Mouse (Mus musculus) MEL (cell line): ENCODE results near the gene Acot7. TPM values are rescaled to one million over a fixed set of nuclear protein-coding genes. Genes with fewer than 3 reads are reported as not detected.

ENCODE experiments used
- DNase-seq: peaks from one replicate; pipeline ENCODE4 v3.0.0; 2011; ENCODE audit warnings: low read depth, low spot score
- H3K27ac ChIP-seq: 2 replicates; pipeline ENCODE4 v1.5.1; 2012; ENCODE audit warnings: low read depth, mild to moderate bottlenecking, control low read depth, low read length, moderate library complexity; ENCODE audit not compliant: control insufficient read depth
- H3K27me3 ChIP-seq, 2 experiments: fragments of 150-350 bp in 1 of 2; sonication (generic) in 1 of 2; 2 replicates each; pipeline ENCODE4 v1.6.1; 2012; ENCODE audit warnings: low read length in 2 of 2, mild to moderate bottlenecking in 2 of 2, improper control_type of control experiment in 1 of 2, moderate library complexity in 1 of 2; ENCODE audit not compliant: insufficient read depth in 2 of 2, control insufficient read depth in 1 of 2
- H3K36me3 ChIP-seq, 2 experiments: 2 replicates each; pipeline ENCODE4 v1.6.1; 2012 to 2014; ENCODE audit warnings: low read length in 2 of 2, improper control_type of control experiment in 1 of 2, inconsistent platforms in 1 of 2, mild to moderate bottlenecking in 1 of 2; ENCODE audit not compliant: insufficient read depth in 2 of 2, control insufficient read depth in 1 of 2
- H3K4me1 ChIP-seq, 2 experiments: fragments of 150-350 bp in 1 of 2; sonication (generic) in 1 of 2; 2 replicates each; pipeline ENCODE4 v1.6.1; 2012; ENCODE audit warnings: low read length in 2 of 2, improper control_type of control experiment in 1 of 2, mild to moderate bottlenecking in 1 of 2; ENCODE audit not compliant: insufficient read depth in 2 of 2, control insufficient read depth in 1 of 2
- H3K4me3 ChIP-seq, 2 experiments: fragments of 150-350 bp in 1 of 2; sonication (generic) in 1 of 2; 2 replicates each; pipeline ENCODE4 v1.5.1; 2012; ENCODE audit warnings: low read depth in 2 of 2, low read length in 2 of 2, mild to moderate bottlenecking in 2 of 2, moderate library complexity in 2 of 2, control low read depth in 1 of 2, improper control_type of control experiment in 1 of 2; ENCODE audit not compliant: control insufficient read depth in 1 of 2, insufficient read depth in 1 of 2
- H3K79me2 ChIP-seq: 2 replicates; pipeline ENCODE4 v1.6.1; 2012; ENCODE audit warnings: mild to moderate bottlenecking, low read length, moderate library complexity; ENCODE audit not compliant: control insufficient read depth, poor library complexity, insufficient read depth
- H3K9ac ChIP-seq: 2 replicates; pipeline ENCODE4 v1.6.1; 2012; ENCODE audit warnings: low read depth, mild to moderate bottlenecking, control low read depth, low read length, moderate library complexity; ENCODE audit not compliant: control insufficient read depth, poor library complexity, severe bottlenecking
- H3K9me3 ChIP-seq: fragments of 150-350 bp; sonication (generic); replicated peaks from 2 replicates; pipeline ENCODE4 v1.6.1; 2012; ENCODE audit warnings: mild to moderate bottlenecking, low read length, improper control_type of control experiment, moderate library complexity; ENCODE audit not compliant: insufficient read depth
- CHD1 ChIP-seq: IDR thresholded peaks from 2 replicates; pipeline ENCODE4 v1.6.1; 2012; ENCODE audit warnings: low read depth, mild to moderate bottlenecking, inconsistent platforms, low read length, improper control_type of control experiment
- CTCF ChIP-seq, 3 experiments: IDR thresholded peaks in 2 of 3; conservative IDR thresholded peaks in 1 of 3; 2 replicates each; pipeline ENCODE4 v1.5.1; 2011 to 2012; ENCODE audit warnings: low read length in 3 of 3, low read depth in 2 of 3, mild to moderate bottlenecking in 2 of 3, improper control_type of control experiment in 1 of 3, inconsistent platforms in 1 of 3, mixed read lengths in 1 of 3, moderate library complexity in 1 of 3; ENCODE audit not compliant: control insufficient read depth in 1 of 3, insufficient read depth in 1 of 3, poor library complexity in 1 of 3, severe bottlenecking in 1 of 3
- E2F4 ChIP-seq: IDR thresholded peaks from 2 replicates; pipeline ENCODE4 v1.6.1; 2011; ENCODE audit warnings: low read depth, low read length, improper control_type of control experiment, borderline replicate concordance
- EP300 ChIP-seq, 2 experiments: IDR thresholded peaks; 2 replicates each; pipeline ENCODE4 v1.6.1; 2011; ENCODE audit warnings: improper control_type of control experiment in 2 of 2, low read length in 2 of 2, low read depth in 1 of 2, mild to moderate bottlenecking in 1 of 2
- ETS1 ChIP-seq: IDR thresholded peaks from 2 replicates; pipeline ENCODE4 v1.6.1; 2012; ENCODE audit warnings: low read depth, mild to moderate bottlenecking, inconsistent platforms, low read length, improper control_type of control experiment, moderate library complexity
- GABPA ChIP-seq: IDR thresholded peaks from 2 replicates; pipeline ENCODE4 v1.6.1; 2012; ENCODE audit warnings: low read depth, mild to moderate bottlenecking, inconsistent platforms, low read length, improper control_type of control experiment, moderate library complexity
- HCFC1 ChIP-seq: IDR thresholded peaks from 2 replicates; pipeline ENCODE4 v1.6.1; 2012; ENCODE audit warnings: low read depth, mild to moderate bottlenecking, inconsistent platforms, low read length, improper control_type of control experiment, moderate library complexity
- KAT2A ChIP-seq: conservative IDR thresholded peaks from 2 replicates; pipeline ENCODE4 v1.6.1; 2012; ENCODE audit warnings: low read depth, low read length, improper control_type of control experiment, inconsistent platforms
- MAFK ChIP-seq: IDR thresholded peaks from 2 replicates; pipeline ENCODE4 v1.6.1; 2011; ENCODE audit warnings: low read depth, mild to moderate bottlenecking, low read length, improper control_type of control experiment, borderline replicate concordance
- MAX ChIP-seq: IDR thresholded peaks from 2 replicates; pipeline ENCODE4 v1.6.1; 2011; ENCODE audit warnings: low read length, improper control_type of control experiment
- MAZ ChIP-seq: IDR thresholded peaks from 2 replicates; pipeline ENCODE4 v1.6.1; 2012; ENCODE audit warnings: low read depth, mild to moderate bottlenecking, inconsistent platforms, low read length, improper control_type of control experiment
- MXI1 ChIP-seq: IDR thresholded peaks from 2 replicates; pipeline ENCODE4 v1.6.1; 2011; ENCODE audit warnings: mild to moderate bottlenecking, low read depth, low read length, improper control_type of control experiment
- MYC ChIP-seq: IDR thresholded peaks from 2 replicates; pipeline ENCODE4 v1.6.1; 2011; ENCODE audit warnings: low read depth, mild to moderate bottlenecking, low read length, improper control_type of control experiment, moderate library complexity
- NRF1 ChIP-seq: IDR thresholded peaks from 2 replicates; pipeline ENCODE4 v1.6.1; 2014; ENCODE audit warnings: low read depth, mild to moderate bottlenecking, inconsistent platforms, low read length, improper control_type of control experiment, moderate library complexity; ENCODE audit not compliant: poor library complexity, insufficient read depth, severe bottlenecking
- POLR2A ChIP-seq, 2 experiments: IDR thresholded peaks; 2 replicates each; pipeline ENCODE4 v1.6.1; 2011 to 2012; ENCODE audit warnings: low read length in 2 of 2, mild to moderate bottlenecking in 2 of 2, control low read depth in 1 of 2, improper control_type of control experiment in 1 of 2, low read depth in 1 of 2, moderate library complexity in 1 of 2; ENCODE audit not compliant: control insufficient read depth in 1 of 2, insufficient read depth in 1 of 2, poor library complexity in 1 of 2
- POLR2AphosphoS2 ChIP-seq: IDR thresholded peaks from 2 replicates; pipeline ENCODE4 v1.6.1; 2011; ENCODE audit warnings: low read length, improper control_type of control experiment
- POLR2AphosphoS5 ChIP-seq: IDR thresholded peaks from 2 replicates; pipeline ENCODE4 v1.6.1; 2012; ENCODE audit warnings: low read depth, borderline replicate concordance, mild to moderate bottlenecking, inconsistent platforms, low read length, moderate library complexity, mixed read lengths
- SIN3A ChIP-seq: IDR thresholded peaks from 2 replicates; pipeline ENCODE4 v1.6.1; 2012; ENCODE audit warnings: low read length, improper control_type of control experiment, inconsistent platforms
- SMC3 ChIP-seq: IDR thresholded peaks from 2 replicates; pipeline ENCODE4 v1.6.1; 2011; ENCODE audit warnings: low read depth, low read length, improper control_type of control experiment
- TAL1 ChIP-seq: IDR thresholded peaks from 2 replicates; pipeline ENCODE4 v1.6.1; 2012; ENCODE audit warnings: mild to moderate bottlenecking, inconsistent platforms, low read length, moderate library complexity, mixed read lengths
- TCF12 ChIP-seq: IDR thresholded peaks from 2 replicates; pipeline ENCODE4 v1.6.1; 2014; ENCODE audit warnings: low read depth, mild to moderate bottlenecking, inconsistent platforms, low read length, improper control_type of control experiment, moderate library complexity
- UBTF ChIP-seq: IDR thresholded peaks from 2 replicates; pipeline ENCODE4 v1.6.1; 2012; ENCODE audit warnings: low read depth, mild to moderate bottlenecking, inconsistent platforms, low read length, improper control_type of control experiment, moderate library complexity, borderline replicate concordance; ENCODE audit not compliant: insufficient read depth
- USF1 ChIP-seq: IDR thresholded peaks from 2 replicates; pipeline ENCODE4 v1.6.1; 2014; ENCODE audit warnings: low read depth, mild to moderate bottlenecking, inconsistent platforms, low read length, improper control_type of control experiment, moderate library complexity
- ZC3H11A ChIP-seq: IDR thresholded peaks from 2 replicates; pipeline ENCODE4 v1.6.1; 2012; ENCODE audit warnings: low read depth, mild to moderate bottlenecking, inconsistent platforms, low read length, improper control_type of control experiment
- ZKSCAN1 ChIP-seq: IDR thresholded peaks from 2 replicates; pipeline ENCODE4 v1.6.1; 2012; ENCODE audit warnings: low read depth, mild to moderate bottlenecking, inconsistent platforms, low read length, improper control_type of control experiment, moderate library complexity
- ZMIZ1 ChIP-seq: IDR thresholded peaks from 2 replicates; pipeline ENCODE4 v1.6.1; 2012; ENCODE audit warnings: low read depth, mild to moderate bottlenecking, inconsistent platforms, low read length, improper control_type of control experiment, moderate library complexity
- ZNF384 ChIP-seq: IDR thresholded peaks from 2 replicates; pipeline ENCODE4 v1.6.1; 2012; ENCODE audit warnings: low read depth, mild to moderate bottlenecking, inconsistent platforms, low read length, improper control_type of control experiment
- polyA plus RNA-seq, 2 experiments: library from polyadenylated mRNA; stranded (reverse) in 1 of 2; unstranded in 1 of 2; fragments of >175 nt in 1 of 2; fragments of >200 nt in 1 of 2; gene quantifications; 2 replicates each; pipeline versions ENCODE4 v1.2.1 to v1.2.4; 2012; ENCODE audit warnings: low replicate concordance in 2 of 2, low read depth in 1 of 2; ENCODE audit not compliant: insufficient read length in 2 of 2, insufficient read depth in 1 of 2, missing spikeins in 1 of 2
- total RNA-seq: library from RNA; depleted of rRNA; stranded (reverse); fragments of 300-350 nt; gene quantifications from 2 replicates; pipeline ENCODE4 v1.2.3, GENCODE M21; 2012

Gene Acot7
- total and polyA plus RNA-seq, 3 experiments: 92.7 to 127 TPM; not detected in 1

DNA sequence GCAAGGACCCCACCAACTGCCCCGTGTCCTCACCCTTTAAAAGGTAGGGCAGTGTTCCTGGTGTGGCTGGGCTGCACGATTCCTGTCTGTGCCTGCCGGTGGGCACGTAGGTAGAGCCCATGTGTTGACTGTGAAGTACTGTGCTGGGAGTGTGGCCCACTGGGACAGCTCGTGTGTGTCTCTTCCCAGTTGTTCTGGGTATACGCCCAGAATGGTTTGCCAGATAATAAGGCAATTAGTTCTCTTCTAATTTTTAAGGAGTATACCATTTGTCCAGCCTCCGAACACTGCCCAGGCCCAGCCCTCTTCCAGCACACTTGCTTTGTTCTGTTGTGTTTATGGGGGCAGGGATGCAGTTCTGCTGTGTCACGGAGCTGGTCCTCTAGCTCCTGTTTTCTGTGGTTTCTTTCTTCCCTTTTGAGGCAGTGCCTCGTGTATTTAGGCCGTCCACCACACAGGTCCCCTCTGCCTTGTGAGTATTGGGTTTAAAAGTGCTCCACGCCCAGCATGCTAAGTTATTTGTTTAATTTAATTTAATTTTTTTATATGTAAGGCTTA is 12.2 kb downstream of the Acot7 start:
- H3K9me3 ChIP-seq: no peaks in the 10 kb centered on the region
- TF ChIP-seq E2F4: no peak
- peak; percentile 61 for TF ChIP-seq ETS1
- TF ChIP-seq ZKSCAN1: no peak
- TF ChIP-seq ZC3H11A: no peak
- TF ChIP-seq CTCF (IDR thresholded peaks at IDR 0.05 in 2 of 3, conservative IDR thresholded peaks at IDR 0.05 in 1 of 3; ENCODE audit: control insufficient read depth in 1 of 3, insufficient read depth in 1 of 3, low read depth in 2 of 3, low read length in 3 of 3, poor library complexity in 1 of 3, severe bottlenecking in 1 of 3): no peak
- TF ChIP-seq MXI1: peak; percentile 64
- peak; percentile 78 for TF ChIP-seq MAX
- TF ChIP-seq TAL1: no peak
- peak; percentile 62; the same call in 1 of the 2 replicates for TF ChIP-seq MAZ
- TF ChIP-seq GABPA: peak; percentile 78
- no peak for TF ChIP-seq MAFK
- TF ChIP-seq HCFC1: peak; percentile 42; the same call in 1 of the 2 replicates
- TF ChIP-seq MYC: peak; percentile 72; the same call in 1 of the 2 replicates
- TF ChIP-seq USF1: no peak
- TF ChIP-seq TCF12: no peak
- no peak for TF ChIP-seq UBTF
- peak; percentile 37 to 63; a peak in 2 of 4 replicates for TF ChIP-seq EP300 (IDR thresholded peaks at IDR 0.05; ENCODE audit: low read depth in 1 of 2, low read length in 2 of 2)
- TF ChIP-seq POLR2AphosphoS2: no peak
- TF ChIP-seq SIN3A: peak; percentile 82; the same call in 1 of the 2 replicates
- no peak for TF ChIP-seq ZMIZ1
- TF ChIP-seq SMC3: no peak
- TF ChIP-seq POLR2A (IDR thresholded peaks at IDR 0.05; ENCODE audit: control insufficient read depth in 1 of 2, insufficient read depth in 1 of 2, low read depth in 1 of 2, low read length in 2 of 2, poor library complexity in 1 of 2): no peak
- TF ChIP-seq CHD1: no peak
- TF ChIP-seq POLR2AphosphoS5: no peak
- no peak for TF ChIP-seq ZNF384
- no peak for TF ChIP-seq NRF1
- no peak for TF ChIP-seq KAT2A
- TF ChIP-seq, all 39 proteins: peak for 9
- H3K36me3 ChIP-seq: peaks cover 0 to 59% of the 10 kb centered on the region in 2 experiments; a peak in 2 of 4 replicates
- H3K4me1 ChIP-seq: peaks cover 41 to 68% of the 10 kb centered on the region in 2 experiments
- DNase-seq: peak; percentile 80
- H3K9ac ChIP-seq: peak overlapping the region; percentile 30
- no peak overlapping the region for H3K4me3 ChIP-seq
- H3K27ac ChIP-seq: peak overlapping the region; percentile 76
- peaks cover 48% of the 10 kb centered on the region for H3K79me2 ChIP-seq
- H3K27me3 ChIP-seq: no peaks in the 10 kb centered on the region
